Mouse (Mus musculus): ENCODE measurements at regions not wholly inside any gene's neighbourhood (a gene's known extent, or its start where the extent isn't known, plus 50 kb on each side); places are given as distances from the start of the nearest gene placed in this dataset.

- H3K4me1 ChIP-seq (ENCODE audit: control insufficient read depth, insufficient read depth, insufficient read length, low read length): no peaks in the 10 kb centered on the region
- H3K27ac ChIP-seq (replicated peaks; ENCODE audit: low read depth, low read length): no peak overlapping the region
- no peak overlapping the region for H3K4me3 ChIP-seq (ENCODE audit: insufficient read depth, low read depth, low read length)
Observed at GRCm38 (mm10) chr12:77749438-77750007, 444.5 kb upstream of the Gm6657 start.

GRCm38 (mm10) chr12:77752181-77752580, 441.9 kb upstream of the Gm6657 start:
- Histone ChIP-seq H3K4me3 (ENCODE audit: insufficient read depth, low read depth, low read length) (no peak overlapping the region), H3K27ac (replicated peaks; ENCODE audit: low read depth, low read length) (no peak overlapping the region), H3K4me1 (ENCODE audit: control insufficient read depth, insufficient read depth, insufficient read length, low read length) (no peaks in the 10 kb centered on the region)

DNA sequence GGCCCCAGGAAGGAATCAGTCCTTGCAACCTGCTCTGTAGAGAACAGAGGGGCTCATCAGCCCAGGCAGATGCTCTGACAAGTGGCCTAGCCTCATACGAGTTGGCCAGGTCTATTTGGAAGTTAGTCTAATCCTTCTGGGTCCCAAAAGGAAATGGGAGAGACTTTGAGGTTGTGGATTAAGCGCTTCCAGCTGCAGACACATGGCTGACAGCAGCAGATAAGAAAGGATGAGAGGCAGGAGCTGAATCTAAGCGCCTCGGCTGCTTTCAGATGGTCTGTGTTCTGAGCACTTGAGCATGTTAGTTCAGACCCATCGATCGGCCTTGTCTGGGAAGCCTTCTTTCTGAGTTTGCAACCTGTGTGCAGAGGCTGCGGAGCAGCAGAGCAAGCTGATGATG, 438.0 kb upstream of the Gm6657 start:
- H3K27ac ChIP-seq (replicated peaks; ENCODE audit: low read depth, low read length): no peak overlapping the region
- H3K4me1 ChIP-seq (ENCODE audit: control insufficient read depth, insufficient read depth, insufficient read length, low read length): no peaks in the 10 kb centered on the region

GRCm38 (mm10) chr12:77760976-77761375, 433.1 kb upstream of the Gm6657 start:
- no peaks in the 10 kb centered on the region for H3K4me1 ChIP-seq (ENCODE audit: control insufficient read depth, insufficient read depth, insufficient read length, low read length)
- no peak overlapping the region for H3K4me3 ChIP-seq (ENCODE audit: insufficient read depth, low read depth, low read length)

More for the DNA sequence above, 438.0 kb upstream of the Gm6657 start:
- H3K4me3 ChIP-seq (ENCODE audit: insufficient read depth, low read depth, low read length): no peak overlapping the region

GRCm38 (mm10) chr12:77776011-77776546, 418.0 kb upstream of the Gm6657 start:
- no peak overlapping the region for H3K4me3 ChIP-seq (ENCODE audit: insufficient read depth, low read depth, low read length)
- H3K27ac ChIP-seq (replicated peaks; ENCODE audit: low read depth, low read length): no peak overlapping the region
- H3K4me1 ChIP-seq (ENCODE audit: control insufficient read depth, insufficient read depth, insufficient read length, low read length): no peaks in the 10 kb centered on the region

More at GRCm38 (mm10) chr12:77760976-77761375, 433.1 kb upstream of the Gm6657 start:
- H3K27ac ChIP-seq (replicated peaks; ENCODE audit: low read depth, low read length): no peak overlapping the region

DNA sequence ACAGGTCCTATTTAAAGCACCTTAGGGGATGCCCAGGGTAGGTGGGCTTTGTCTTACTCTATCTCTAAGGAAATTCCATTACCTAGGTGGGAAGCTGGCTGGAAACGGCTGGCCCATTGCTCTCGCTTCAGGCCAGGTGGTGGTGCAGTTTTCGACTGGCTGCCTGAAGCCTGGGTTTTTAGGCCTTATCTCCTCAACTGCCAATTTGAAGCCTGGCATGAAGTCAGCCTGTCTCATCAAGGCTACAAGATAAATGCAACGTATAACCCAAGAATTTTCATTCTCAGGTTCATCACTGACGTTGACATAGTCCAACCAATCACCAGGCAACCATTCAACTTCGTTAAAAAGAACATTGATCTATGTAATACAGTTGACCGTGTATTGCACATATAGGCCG, 417.3 kb upstream of the Gm6657 start:
- no peak overlapping the region for H3K27ac ChIP-seq (replicated peaks; ENCODE audit: low read depth, low read length)
- H3K4me1 ChIP-seq (ENCODE audit: control insufficient read depth, insufficient read depth, insufficient read length, low read length): no peaks in the 10 kb centered on the region
- no peak overlapping the region for H3K4me3 ChIP-seq (ENCODE audit: insufficient read depth, low read depth, low read length)

- Histone ChIP-seq H3K4me1 (ENCODE audit: control insufficient read depth, insufficient read depth, insufficient read length, low read length) (no peaks in the 10 kb centered on the region), H3K27ac (replicated peaks; ENCODE audit: low read depth, low read length) (no peak overlapping the region), H3K4me3 (ENCODE audit: insufficient read depth, low read depth, low read length) (peak overlapping the region; percentile 34)
Observed at GRCm38 (mm10) chr12:77780885-77781698, 412.9 kb upstream of the Gm6657 start.

GRCm38 (mm10) chr12:77783909-77784308, 410.1 kb upstream of the Gm6657 start:
- no peaks in the 10 kb centered on the region for H3K4me1 ChIP-seq (ENCODE audit: control insufficient read depth, insufficient read depth, insufficient read length, low read length)
- H3K4me3 ChIP-seq (ENCODE audit: insufficient read depth, low read depth, low read length): no peak overlapping the region
- no peak overlapping the region for H3K27ac ChIP-seq (replicated peaks; ENCODE audit: low read depth, low read length)

DNA sequence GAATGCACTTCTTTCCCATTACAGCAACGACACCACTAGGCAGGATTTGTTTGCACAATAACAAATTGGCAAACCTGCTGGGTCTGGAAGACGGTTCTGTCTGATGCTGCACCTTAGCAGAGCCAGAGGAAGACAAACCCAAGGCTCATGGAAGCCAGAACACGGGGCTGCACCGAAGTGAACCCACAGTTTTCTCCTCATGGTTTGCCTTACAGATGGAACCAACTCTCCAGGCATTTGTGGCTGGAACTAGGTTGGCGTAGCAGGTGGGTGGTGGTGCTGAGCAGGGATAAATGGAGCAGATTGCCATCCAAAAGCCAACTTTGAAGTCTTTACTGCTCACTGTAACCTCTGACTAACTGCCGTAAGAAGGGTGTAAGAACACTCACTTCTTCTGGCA, 408.4 kb upstream of the Gm6657 start:
- H3K4me3 ChIP-seq (ENCODE audit: insufficient read depth, low read depth, low read length): no peak overlapping the region
- peaks cover 3% of the 10 kb centered on the region; the same call in 1 of the 2 replicates for H3K4me1 ChIP-seq (ENCODE audit: control insufficient read depth, insufficient read depth, insufficient read length, low read length)
- H3K27ac ChIP-seq (replicated peaks; ENCODE audit: low read depth, low read length): no peak overlapping the region

- Histone ChIP-seq H3K27ac (replicated peaks; ENCODE audit: low read depth, low read length) (no peak overlapping the region), H3K4me3 (ENCODE audit: insufficient read depth, low read depth, low read length) (no peak overlapping the region), H3K4me1 (ENCODE audit: control insufficient read depth, insufficient read depth, insufficient read length, low read length) (peaks cover 6% of the 10 kb centered on the region)
Observed at GRCm38 (mm10) chr12:77786678-77787077, 407.4 kb upstream of the Gm6657 start.

DNA sequence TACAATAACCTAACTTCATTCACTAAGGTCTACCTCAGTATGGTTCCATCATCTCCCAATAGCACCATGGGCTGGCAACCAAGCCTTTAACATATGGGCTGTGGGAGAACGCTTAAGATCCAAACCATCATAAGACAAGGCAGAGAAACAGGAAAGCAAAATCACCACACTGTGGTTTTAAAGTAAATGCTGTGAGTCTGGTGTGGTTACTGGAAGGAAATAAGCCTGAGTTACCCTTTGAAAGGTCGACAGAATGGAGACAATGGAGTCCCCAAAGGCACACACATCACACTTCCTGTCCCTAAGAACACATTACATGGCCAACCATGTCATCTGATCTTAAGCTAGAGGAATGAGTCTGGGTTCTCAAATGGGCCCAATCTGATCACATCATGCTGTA, 405.8 kb upstream of the Gm6657 start:
- no peak overlapping the region for H3K4me3 ChIP-seq (ENCODE audit: insufficient read depth, low read depth, low read length)
- no peak overlapping the region for H3K27ac ChIP-seq (replicated peaks; ENCODE audit: low read depth, low read length)
- peaks cover 6% of the 10 kb centered on the region for H3K4me1 ChIP-seq (ENCODE audit: control insufficient read depth, insufficient read depth, insufficient read length, low read length)

DNA sequence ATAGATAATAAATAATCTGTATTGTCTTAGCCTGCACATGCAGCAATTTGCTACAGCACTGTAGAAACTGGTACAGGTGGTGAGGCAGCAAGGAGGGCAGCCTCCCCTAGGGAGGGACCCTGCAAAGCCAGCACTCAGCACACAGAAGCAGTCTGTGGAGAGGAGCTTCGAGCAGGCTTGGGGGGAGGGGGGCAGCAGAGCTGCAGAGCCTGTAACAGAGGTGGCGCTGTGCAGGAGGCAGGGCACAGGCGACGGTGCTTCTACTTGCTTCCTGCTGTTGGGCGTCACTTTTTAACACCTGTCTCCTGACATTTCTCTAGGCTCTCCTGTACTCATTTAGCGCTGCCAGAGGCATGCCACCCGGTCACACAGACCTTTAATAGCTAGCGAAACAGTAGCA, 404.6 kb upstream of the Gm6657 start:
- Histone ChIP-seq H3K27ac (replicated peaks; ENCODE audit: low read depth, low read length) (no peak overlapping the region), H3K4me3 (ENCODE audit: insufficient read depth, low read depth, low read length) (no peak overlapping the region), H3K4me1 (ENCODE audit: control insufficient read depth, insufficient read depth, insufficient read length, low read length) (peaks cover 6% of the 10 kb centered on the region)

GRCm38 (mm10) chr12:77789871-77790270, 404.2 kb upstream of the Gm6657 start:
- Histone ChIP-seq H3K4me3 (ENCODE audit: insufficient read depth, low read depth, low read length) (no peak overlapping the region), H3K27ac (replicated peaks; ENCODE audit: low read depth, low read length) (no peak overlapping the region), H3K4me1 (ENCODE audit: control insufficient read depth, insufficient read depth, insufficient read length, low read length) (peaks cover 6% of the 10 kb centered on the region)

- Histone ChIP-seq H3K4me3 (ENCODE audit: insufficient read depth, low read depth, low read length) (peak overlapping the region; percentile 3; the same call in 1 of the 2 replicates), H3K4me1 (ENCODE audit: control insufficient read depth, insufficient read depth, insufficient read length, low read length) (peaks cover 6% of the 10 kb centered on the region), H3K27ac (replicated peaks; ENCODE audit: low read depth, low read length) (no peak overlapping the region)
Observed at GRCm38 (mm10) chr12:77790891-77791672, 403.0 kb upstream of the Gm6657 start.

- Histone ChIP-seq H3K27ac (replicated peaks; ENCODE audit: low read depth, low read length) (no peak overlapping the region), H3K4me1 (ENCODE audit: control insufficient read depth, insufficient read depth, insufficient read length, low read length) (no peaks in the 10 kb centered on the region), H3K4me3 (ENCODE audit: insufficient read depth, low read depth, low read length) (no peak overlapping the region)
Observed at GRCm38 (mm10) chr12:77798516-77798915, 395.5 kb upstream of the Gm6657 start.

All from brown adipose tissue, adult 24 weeks (tissue).